Mouse (Mus musculus): ENCODE data around the gene Gata2.

DNA sequence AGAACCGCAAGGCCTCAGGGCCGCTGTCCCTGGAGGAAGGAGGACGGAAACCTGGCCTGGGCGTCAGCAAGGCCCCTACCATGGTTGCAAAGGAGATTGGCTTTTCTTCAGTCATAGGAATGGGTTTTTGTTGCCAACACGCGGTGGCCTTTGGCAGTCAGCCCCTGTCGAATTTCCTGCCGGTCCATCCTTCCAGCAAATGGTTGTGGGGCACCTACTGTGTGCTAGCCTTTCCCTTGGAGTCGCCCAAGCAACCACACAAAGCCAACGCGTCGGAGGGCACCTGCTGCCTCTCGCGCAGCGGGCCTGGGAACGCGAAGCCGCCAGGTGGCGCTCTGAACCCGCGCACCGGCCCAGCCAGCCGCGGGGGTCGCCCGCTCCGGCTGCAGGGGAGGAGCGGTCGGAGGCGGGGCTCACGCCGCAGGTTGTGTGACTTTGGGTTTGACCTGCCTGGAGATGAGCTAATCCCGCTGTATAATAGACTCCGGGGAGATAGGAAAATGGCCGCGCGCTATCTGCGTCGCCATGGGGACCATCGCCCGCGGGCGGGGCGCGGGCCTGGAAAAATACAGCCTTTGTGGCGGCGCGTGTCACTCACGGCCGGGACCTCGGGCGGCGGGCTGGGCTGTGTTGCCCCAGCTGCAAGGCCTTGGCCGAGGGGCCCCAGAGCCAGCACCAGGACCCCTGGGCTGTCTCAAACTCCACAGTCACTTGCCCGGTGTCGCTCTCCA, 4.2 kb upstream of the Gata2 start:
- TF ChIP-seq POLR2A (IDR thresholded peaks at IDR 0.05; ENCODE audit: low read depth, low read length) (peak; percentile 23; the same call in 1 of the 2 replicates), CTCF (IDR thresholded peaks at IDR 0.05; ENCODE audit: extremely low read depth, insufficient read length, insufficient replicate concordance, low read depth, low read length) (peak; percentile 82)

Measured in small intestine, adult 2 months (tissue).